In the genomic region with DNA sequence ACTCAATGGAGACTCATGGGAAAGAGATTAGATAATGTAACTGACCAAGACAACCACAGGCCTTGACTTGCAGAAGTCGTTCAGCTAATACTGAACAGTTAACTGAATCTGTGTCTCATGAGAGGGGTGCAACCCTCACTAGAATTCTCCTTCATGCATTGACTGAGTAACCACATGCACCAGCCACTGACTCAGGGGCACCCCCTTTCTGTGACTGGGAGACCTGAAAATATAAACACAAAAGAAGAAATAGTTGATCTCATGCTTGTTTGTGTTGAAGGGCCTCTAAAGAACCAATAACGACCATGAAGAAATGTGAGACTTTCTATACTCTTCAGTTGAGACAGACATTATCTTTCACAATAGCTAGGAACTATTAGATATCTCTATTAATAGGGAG, we compare ENCODE assay signal across 23 mouse cellular contexts. TPM values are rescaled to one million over a fixed set of nuclear protein-coding genes. Genes with fewer than 3 reads are reported as not detected.
DNase-seq lines count a peak whose midpoint lies in the region; ATAC-seq and TF ChIP-seq lines count a peak whose summit lies in the region.
"Had no signal": no experiment of that assay in that cellular context is flagged by ENCODE, and none has a peak within 500 bp of the region (broad histone marks: within the 10 kb centered on the region; RNA-seq: fewer than 3 reads in every experiment).

No protein-coding gene starts in this region.

- H3K36me3 ChIP-seq in kidney, postnatal 0 days (ENCODE audit: insufficient read depth, low read length), result no peaks in the 10 kb centered on the region
- H3K36me3 ChIP-seq in midbrain, postnatal 0 days (ENCODE audit: insufficient read depth, low read length), result no peaks in the 10 kb centered on the region
- H3K36me3 ChIP-seq in midbrain, embryonic 15.5 days (replicated peaks), result no peaks in the 10 kb centered on the region
- no peaks in the 10 kb centered on the region for H3K36me3 ChIP-seq in stomach, postnatal 0 days (ENCODE audit: control insufficient read depth, insufficient read depth, low read length)
- H3K36me3 ChIP-seq: embryonic facial prominence, embryonic 15.5 days; forebrain, embryonic 10.5 days; forebrain, embryonic 15.5 days; G1E; hindbrain, embryonic 10.5 days; hindbrain, embryonic 15.5 days had no signal

- intact Hi-C loops in gastrocnemius, adult 2 months (cut with DNase I), result no loop called here
- intact Hi-C loops in gastrocnemius, postnatal 14 days (cut with DNase I; ENCODE audit: low total_unique reads), result no loop called here

- TF ChIP-seq EP300 in stomach, postnatal 0 days (optimal IDR thresholded peaks at IDR 0.05), result no peak

- TF ChIP-seq CTCF in gastrocnemius, adult 2 months (IDR thresholded peaks at IDR 0.05), result 0 out of 2 replicates have a peak, but pooled peaks have one; percentile 4
- TF ChIP-seq CTCF in kidney, postnatal 0 days (IDR thresholded peaks at IDR 0.05; ENCODE audit: low read depth), result 0 out of 2 replicates have a peak, but pooled peaks have one; percentile 7
- 0 out of 2 replicates have a peak, but pooled peaks have one; percentile 12 for TF ChIP-seq CTCF in midbrain, postnatal 0 days (IDR thresholded peaks at IDR 0.05)
- peak; percentile 11; the same call in 1 of the 2 replicates for TF ChIP-seq CTCF in stomach, postnatal 0 days (IDR thresholded peaks at IDR 0.05; ENCODE audit: low read depth)

- no peak for ATAC-seq in kidney, postnatal 0 days (replicated peaks; ENCODE audit: low FRiP score, low read depth)
- ATAC-seq in midbrain, postnatal 0 days (ENCODE audit: low FRiP score), result no peak
- ATAC-seq in midbrain, embryonic 15.5 days (replicated peaks), result no peak
- no peak for ATAC-seq in stomach, postnatal 0 days (ENCODE audit: low FRiP score, low TSS enrichment)
- ATAC-seq: forebrain, embryonic 15.5 days had no signal

- H3K9me3 ChIP-seq in kidney, postnatal 0 days (replicated peaks; ENCODE audit: low read length), result no peaks in the 10 kb centered on the region
- no peaks in the 10 kb centered on the region for H3K9me3 ChIP-seq in midbrain, postnatal 0 days (ENCODE audit: low read length)
- H3K9me3 ChIP-seq in midbrain, embryonic 15.5 days, result peaks cover 3% of the 10 kb centered on the region; the same call in 1 of the 2 replicates
- H3K9me3 ChIP-seq in stomach, postnatal 0 days (ENCODE audit: control insufficient read depth, low read length), result no peaks in the 10 kb centered on the region
- H3K9me3 ChIP-seq: embryonic facial prominence, embryonic 15.5 days; forebrain, embryonic 10.5 days; forebrain, embryonic 15.5 days; hindbrain, embryonic 10.5 days; hindbrain, embryonic 15.5 days had no signal

- H3K4me1 ChIP-seq in kidney, postnatal 0 days (replicated peaks; ENCODE audit: insufficient read depth, low read length), result no peaks in the 10 kb centered on the region
- no peaks in the 10 kb centered on the region for H3K4me1 ChIP-seq in midbrain, postnatal 0 days (ENCODE audit: insufficient read depth, low read length)
- 0 out of 2 replicates have a peak, but pooled peaks cover 2% of the 10 kb centered on the region for H3K4me1 ChIP-seq in midbrain, embryonic 15.5 days
- H3K4me1 ChIP-seq in stomach, postnatal 0 days (replicated peaks; ENCODE audit: control insufficient read depth, insufficient read depth), result no peaks in the 10 kb centered on the region
- H3K4me1 ChIP-seq: embryonic facial prominence, embryonic 15.5 days; forebrain, embryonic 10.5 days; forebrain, embryonic 15.5 days; hindbrain, embryonic 10.5 days; hindbrain, embryonic 15.5 days had no signal

- H3K27ac ChIP-seq in gastrocnemius, adult 2 months, result no peak overlapping the region
- no peak overlapping the region for H3K27ac ChIP-seq in kidney, postnatal 0 days
- H3K27ac ChIP-seq in midbrain, postnatal 0 days (ENCODE audit: low read depth, low read length), result no peak overlapping the region
- H3K27ac ChIP-seq in midbrain, embryonic 15.5 days, result no peak overlapping the region
- no peak overlapping the region for H3K27ac ChIP-seq in stomach, postnatal 0 days (replicated peaks)
- H3K27ac ChIP-seq: embryonic facial prominence, embryonic 15.5 days; forebrain, embryonic 10.5 days; forebrain, embryonic 15.5 days; hindbrain, embryonic 10.5 days; hindbrain, embryonic 15.5 days had no signal

- no peak overlapping the region for H3K4me3 ChIP-seq in gastrocnemius, adult 2 months
- no peak overlapping the region for H3K4me3 ChIP-seq in kidney, postnatal 0 days (replicated peaks; ENCODE audit: low read depth, low read length)
- H3K4me3 ChIP-seq in midbrain, postnatal 0 days (ENCODE audit: low read depth, low read length), result no peak overlapping the region
- H3K4me3 ChIP-seq in midbrain, embryonic 15.5 days, result no peak overlapping the region
- H3K4me3 ChIP-seq in stomach, postnatal 0 days (ENCODE audit: low read depth, low read length), result no peak overlapping the region
- H3K4me3 ChIP-seq: embryonic facial prominence, embryonic 15.5 days; erythroblast, embryonic 14.5 days; forebrain, embryonic 10.5 days; forebrain, embryonic 15.5 days; hindbrain, embryonic 10.5 days; hindbrain, embryonic 15.5 days had no signal

- WGBS in kidney, postnatal 0 days, result 60% methylated on average over 2 of the region's 2 CpGs
- WGBS in midbrain, postnatal 0 days, result 38% methylated on average over 2 of the region's 2 CpGs
- 45% methylated on average over 2 of the region's 2 CpGs for WGBS in midbrain, embryonic 15.5 days
- WGBS in stomach, postnatal 0 days, result 46% methylated on average over 2 of the region's 2 CpGs

- no peaks in the 10 kb centered on the region for H3K27me3 ChIP-seq in kidney, postnatal 0 days (ENCODE audit: insufficient read depth, low read length)
- H3K27me3 ChIP-seq in midbrain, postnatal 0 days (ENCODE audit: insufficient read depth, low read length), result no peaks in the 10 kb centered on the region
- no peaks in the 10 kb centered on the region for H3K27me3 ChIP-seq in midbrain, embryonic 15.5 days (replicated peaks)
- H3K27me3 ChIP-seq in stomach, postnatal 0 days (ENCODE audit: control insufficient read depth, insufficient read depth, low read length), result no peaks in the 10 kb centered on the region
- H3K27me3 ChIP-seq: embryonic facial prominence, embryonic 15.5 days; forebrain, embryonic 15.5 days; hindbrain, embryonic 15.5 days had no signal

- no peak overlapping the region for H3K4me2 ChIP-seq in kidney, postnatal 0 days (ENCODE audit: low read length)
- no peak overlapping the region for H3K4me2 ChIP-seq in midbrain, postnatal 0 days (ENCODE audit: low read depth, low read length, poor library complexity, severe bottlenecking)
- H3K4me2 ChIP-seq in midbrain, embryonic 15.5 days, result no peak overlapping the region
- no peak overlapping the region for H3K4me2 ChIP-seq in stomach, postnatal 0 days (replicated peaks; ENCODE audit: low read depth)
- H3K4me2 ChIP-seq: embryonic facial prominence, embryonic 15.5 days; forebrain, embryonic 15.5 days; hindbrain, embryonic 15.5 days had no signal

- no peak overlapping the region for H3K9ac ChIP-seq in kidney, postnatal 0 days (ENCODE audit: low read depth, low read length)
- H3K9ac ChIP-seq in midbrain, postnatal 0 days (replicated peaks; ENCODE audit: low read length, poor library complexity, severe bottlenecking), result no peak overlapping the region
- H3K9ac ChIP-seq in midbrain, embryonic 15.5 days, result no peak overlapping the region
- no peak overlapping the region for H3K9ac ChIP-seq in stomach, postnatal 0 days (ENCODE audit: low read length)
- H3K9ac ChIP-seq: embryonic facial prominence, embryonic 15.5 days; forebrain, embryonic 15.5 days; hindbrain, embryonic 15.5 days had no signal

- DNase-seq in gastrocnemius, adult 2 months, result no peak
- no peak for DNase-seq in gastrocnemius, postnatal 14 days
- DNase-seq in kidney, postnatal 0 days (ENCODE audit: low spot score), result no peak
- DNase-seq in kidney, postnatal 25 days, result no peak
- DNase-seq in midbrain, postnatal 0 days (ENCODE audit: low spot score), result no peak
- DNase-seq in stomach, postnatal 0 days (ENCODE audit: low spot score), result no peak
- no peak for DNase-seq in ovary, adult 18-20 months (ENCODE audit: low spot score)
- DNase-seq: adrenal gland, postnatal 10 days; cerebellum, adult 11-12 months; cerebellum, adult 9-11 months; embryo, embryonic 11 days; gastrocnemius, postnatal 25 days; heart, postnatal 14 days; kidney, adult 11 months had no signal

RNA-seq across cellular contexts. Expression of a gene that starts 10.9 kb away (rescaled TPM):
- 1 to 10 TPM; 1.1 to 1.2 TPM for total RNA-seq in gastrocnemius, adult 2 months (2021)
- under 1 TPM; 0.69 to 0.80 TPM for total RNA-seq in gastrocnemius, postnatal 14 days (2021)
- polyA plus RNA-seq in kidney, postnatal 0 days (2015; fragmentation: Nextera tagmentation; extraction: Ambion mirVana), result 0.40 and 0.41 TPM in 2 replicates
- total RNA-seq in midbrain, postnatal 0 days (2014; rRNA removed), result 35.8 and 46.6 TPM in 2 replicates
- polyA plus RNA-seq in midbrain, postnatal 0 days (2015; fragmentation: Nextera tagmentation; extraction: Ambion mirVana), result 99.8 and 110 TPM in 2 replicates
- 111 and 135 TPM in 2 replicates for polyA plus RNA-seq in midbrain, embryonic 15.5 days (2015; fragmentation: Nextera tagmentation; extraction: Ambion mirVana)
- 2.2 TPM in 2 replicates for polyA plus RNA-seq in stomach, postnatal 0 days (2015; fragmentation: Nextera tagmentation; extraction: Ambion mirVana)
- total RNA-seq: granulocyte monocyte progenitor cell, adult 5-6 weeks had no signal
- polyA plus RNA-seq: erythroblast, embryonic 14.5 days; G1E had no signal

Comparison
In these comparisons a context has a peak if more than half of its experiments do, and no peak if none do; other contexts are left out.
1. RNA of a gene that starts 10.9 kb away (polyA plus RNA-seq): 111 to 135 TPM in midbrain, embryonic 15.5 days and 99.8 to 110 TPM in midbrain, postnatal 0 days; 2.2 TPM in stomach, postnatal 0 days and 0.40 to 0.41 TPM in kidney, postnatal 0 days; every median in the first group is over 10 times any median in the second.
2. Peak in every context shown above with its lines, with median percentiles within 50 percentile points of each other: CTCF ChIP-seq.